Mouse (Mus musculus): Measurements from ENCODE around the gene Ppp1r14a. TPM values are rescaled to one million over a fixed set of nuclear protein-coding genes. Genes with fewer than 3 reads are reported as not detected.

The Ppp1r14a gene
- polyA plus RNA-seq, 1 experiment = 21.3 TPM

DNA sequence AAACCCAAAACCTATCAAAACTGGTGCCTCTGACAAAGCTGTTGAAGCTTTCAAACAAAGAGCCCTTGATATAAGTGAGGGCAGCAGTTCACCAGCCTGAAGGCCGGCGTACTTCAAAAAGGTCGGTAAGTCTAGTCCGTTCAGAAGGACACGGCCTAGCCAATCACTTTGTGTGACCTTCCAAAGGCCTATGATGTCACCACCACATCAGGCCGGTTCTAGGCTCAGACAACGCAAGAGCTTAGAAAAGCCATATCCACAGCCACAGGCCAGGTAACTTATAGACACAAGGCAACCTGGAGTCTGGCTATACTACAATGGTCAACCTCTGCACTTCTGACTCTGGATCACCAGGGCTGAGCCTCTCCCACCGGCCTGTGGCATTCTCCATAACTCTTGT lies 9.2 kb upstream of the Ppp1r14a start:
- no peak for DNase-seq (ENCODE audit: low read depth)

DNA sequence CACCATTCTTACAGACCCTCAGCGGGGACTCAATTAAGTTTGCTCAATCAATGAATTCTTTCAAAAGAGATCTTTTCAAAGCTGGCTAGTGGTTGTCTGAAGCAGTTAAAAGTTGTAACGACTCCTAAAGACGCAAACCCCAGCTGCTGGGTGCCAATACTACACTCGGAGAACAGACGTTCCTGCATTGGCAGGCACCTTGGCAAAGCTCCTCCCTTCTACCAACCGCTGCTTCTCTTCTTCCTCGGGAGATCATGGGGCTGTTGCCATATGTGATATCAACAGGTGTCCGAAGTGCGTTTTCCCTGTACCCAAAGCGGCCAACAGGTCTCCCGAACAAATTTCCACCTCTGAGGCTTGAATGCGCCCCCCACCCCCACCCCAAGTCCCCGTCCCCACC lies 8.3 kb upstream of the Ppp1r14a start:
- no peak for DNase-seq (ENCODE audit: low read depth)

DNA sequence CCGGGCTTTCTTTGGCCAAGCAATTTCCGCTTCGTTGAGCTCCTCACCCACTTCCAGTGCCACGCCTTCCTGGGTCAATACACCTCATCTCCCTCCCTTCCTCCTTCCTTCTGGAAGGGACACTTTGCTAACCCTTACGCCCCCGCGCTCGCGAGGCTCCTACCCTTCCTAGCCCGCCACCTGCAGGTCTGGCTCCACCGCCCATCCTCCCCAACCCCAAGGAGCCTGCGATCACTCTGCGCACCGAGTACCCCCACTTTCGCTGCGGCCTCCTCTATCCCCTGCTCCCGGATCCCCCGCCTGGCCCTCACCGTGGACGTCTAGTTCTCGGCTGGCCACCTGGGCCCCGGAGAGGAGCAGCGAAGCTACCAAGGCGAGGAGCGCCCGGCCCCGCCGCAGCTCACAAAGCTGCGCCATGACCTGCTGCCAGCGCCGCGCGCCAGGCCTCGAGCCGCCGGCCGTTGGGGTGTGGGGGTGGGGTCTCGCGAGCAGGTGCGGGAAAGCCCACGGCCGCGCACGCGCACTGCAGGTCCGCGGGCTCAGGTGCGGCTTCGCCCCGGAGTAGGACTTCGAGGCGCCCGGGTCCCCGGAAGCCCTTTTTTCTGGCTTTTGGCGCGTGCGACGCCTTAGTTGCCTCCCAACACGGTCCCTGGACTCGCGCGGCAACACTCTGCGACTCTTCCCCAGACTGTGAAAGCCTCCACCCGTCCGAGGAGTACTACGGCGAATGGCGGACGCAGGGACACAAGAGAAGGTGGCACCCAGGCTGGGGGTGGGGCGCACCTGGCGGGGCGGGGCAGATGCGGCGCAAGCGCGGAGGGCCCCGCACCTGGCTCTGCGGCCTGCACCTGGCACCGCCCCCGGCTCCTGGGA lies 7.7 kb upstream of the Ppp1r14a start, which contains the start of gene Spint2:
Gene Spint2, minus strand, starts transcription at position 712 of the 873 bp plus-strand sequence.
- no peak for DNase-seq (ENCODE audit: low read depth)

DNA sequence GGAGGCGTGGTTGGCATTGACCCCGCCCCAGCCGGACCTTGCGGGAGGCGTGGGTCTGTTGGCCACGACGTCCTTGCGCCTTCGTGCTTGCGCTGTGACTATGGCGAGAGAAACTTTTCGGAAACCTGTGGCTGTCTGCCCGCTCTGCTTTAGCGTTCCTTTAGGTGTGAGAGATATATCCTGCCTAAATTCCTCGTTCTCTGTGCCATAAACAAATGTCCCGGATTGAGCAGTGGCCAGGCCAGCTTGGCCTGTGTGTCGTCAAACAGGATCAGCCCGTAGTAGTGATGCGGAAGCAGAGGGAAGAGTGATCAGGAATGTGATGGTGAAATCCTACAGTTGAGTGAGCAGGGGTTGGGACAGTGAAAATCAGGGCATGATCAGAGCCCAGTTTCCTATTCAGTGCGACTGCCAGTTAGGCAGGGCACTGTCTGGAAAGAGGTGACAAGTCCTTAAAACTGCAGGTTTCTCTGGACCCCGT lies 7.0 kb upstream of the Ppp1r14a start:
- no peak for DNase-seq (ENCODE audit: low read depth)

DNA sequence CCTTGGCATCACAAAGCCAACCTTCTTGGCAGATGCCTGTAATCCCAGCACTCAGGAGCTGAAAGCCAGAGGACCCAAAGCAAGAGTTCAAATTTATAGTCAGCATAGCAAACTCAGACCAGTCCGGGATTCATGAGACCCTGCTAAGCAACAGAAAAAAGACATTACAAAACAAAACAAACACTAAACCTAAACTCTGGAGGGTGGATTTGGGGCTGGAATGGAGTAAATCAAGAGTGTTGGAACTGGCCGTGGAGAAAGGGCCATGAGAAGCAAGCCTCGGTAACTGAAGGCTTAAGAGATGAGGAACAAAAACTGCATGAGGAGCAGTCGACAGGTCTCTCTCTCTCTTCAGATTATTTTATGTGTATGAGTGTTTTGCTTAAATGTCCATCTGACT lies 5.2 kb upstream of the Ppp1r14a start:
- DNase-seq (ENCODE audit: low read depth) = no peak

DNA sequence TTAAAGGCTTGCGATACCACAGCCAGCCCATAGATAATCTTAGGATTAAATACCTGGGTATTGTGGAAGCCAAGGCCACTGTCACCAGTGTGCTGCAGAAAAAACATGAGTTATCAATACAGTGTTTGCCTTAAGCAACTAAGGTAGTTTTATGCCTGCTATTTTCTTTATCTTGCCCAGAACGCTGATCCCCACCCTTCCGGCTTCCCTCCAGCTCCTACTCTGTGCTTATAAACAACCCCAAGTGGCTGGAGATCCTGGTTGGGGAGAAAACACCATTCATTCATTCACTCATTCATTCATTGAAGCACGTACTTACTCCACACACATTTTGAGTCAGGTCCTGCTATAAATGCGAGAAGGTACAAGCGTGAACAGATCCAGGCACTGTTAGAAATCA lies 4.6 kb upstream of the Ppp1r14a start:
- no peak for DNase-seq (ENCODE audit: low read depth)

DNA sequence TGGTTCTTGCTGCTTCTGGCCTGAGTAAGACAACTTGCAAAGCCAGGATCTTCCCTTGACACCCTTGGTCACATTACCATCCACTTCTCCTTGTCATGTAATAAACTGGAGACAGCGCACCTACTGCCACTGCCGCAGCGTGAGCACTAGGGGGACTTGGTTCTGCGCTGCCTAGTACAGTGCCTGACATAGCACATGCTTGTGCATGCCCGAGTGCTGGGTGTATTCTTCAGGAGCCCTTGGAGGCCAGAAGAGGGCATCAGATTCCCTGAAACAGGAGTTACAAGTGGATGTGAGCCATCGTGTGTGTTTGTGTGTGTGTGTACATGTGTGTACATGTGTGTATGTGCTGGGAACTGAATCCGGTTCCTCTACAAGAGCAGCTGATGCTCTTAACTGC lies 1.6 kb upstream of the Ppp1r14a start:
- no peak for DNase-seq (ENCODE audit: low read depth)

DNA sequence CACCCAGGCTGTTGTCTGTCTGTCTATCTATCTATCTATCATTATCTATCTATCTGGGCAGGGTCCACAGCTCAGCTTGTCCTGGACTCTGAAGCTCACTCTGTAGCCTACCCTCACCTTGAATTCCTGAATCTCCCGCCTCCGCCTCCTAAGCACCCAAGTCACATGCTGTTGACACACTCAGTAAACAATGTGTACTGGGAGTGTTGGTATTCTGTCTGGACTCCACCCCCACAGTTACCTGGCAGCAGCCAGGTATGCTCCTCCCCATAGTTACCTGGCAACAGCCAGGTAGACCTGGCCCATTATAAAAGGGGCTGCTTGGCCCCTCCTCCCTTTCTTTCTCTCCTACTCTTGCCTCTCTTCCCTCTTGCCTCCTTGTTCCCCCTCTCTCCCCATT lies 1.0 kb upstream of the Ppp1r14a start:
- DNase-seq (ENCODE audit: low read depth) = no peak

DNA sequence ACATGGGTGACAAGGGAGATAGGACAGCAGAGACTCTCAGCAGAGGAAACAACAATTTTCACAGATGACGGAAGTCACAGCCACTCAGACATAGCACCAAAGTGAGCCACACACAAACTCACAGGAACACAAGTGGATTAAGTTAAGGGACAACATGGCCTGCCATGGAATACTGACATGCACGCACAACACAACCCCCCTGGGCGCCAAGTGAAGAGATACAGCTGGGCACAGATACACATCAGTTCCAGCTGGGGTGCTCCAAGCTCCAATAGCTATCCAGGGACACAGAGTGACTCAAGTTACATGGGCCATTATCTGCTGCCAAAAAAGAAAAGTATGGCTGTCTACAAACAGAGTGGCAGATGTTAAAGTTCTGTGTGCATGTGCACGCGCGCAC lies 748 bp downstream of the Ppp1r14a start:
- DNase-seq (ENCODE audit: low read depth) = no peak

DNA sequence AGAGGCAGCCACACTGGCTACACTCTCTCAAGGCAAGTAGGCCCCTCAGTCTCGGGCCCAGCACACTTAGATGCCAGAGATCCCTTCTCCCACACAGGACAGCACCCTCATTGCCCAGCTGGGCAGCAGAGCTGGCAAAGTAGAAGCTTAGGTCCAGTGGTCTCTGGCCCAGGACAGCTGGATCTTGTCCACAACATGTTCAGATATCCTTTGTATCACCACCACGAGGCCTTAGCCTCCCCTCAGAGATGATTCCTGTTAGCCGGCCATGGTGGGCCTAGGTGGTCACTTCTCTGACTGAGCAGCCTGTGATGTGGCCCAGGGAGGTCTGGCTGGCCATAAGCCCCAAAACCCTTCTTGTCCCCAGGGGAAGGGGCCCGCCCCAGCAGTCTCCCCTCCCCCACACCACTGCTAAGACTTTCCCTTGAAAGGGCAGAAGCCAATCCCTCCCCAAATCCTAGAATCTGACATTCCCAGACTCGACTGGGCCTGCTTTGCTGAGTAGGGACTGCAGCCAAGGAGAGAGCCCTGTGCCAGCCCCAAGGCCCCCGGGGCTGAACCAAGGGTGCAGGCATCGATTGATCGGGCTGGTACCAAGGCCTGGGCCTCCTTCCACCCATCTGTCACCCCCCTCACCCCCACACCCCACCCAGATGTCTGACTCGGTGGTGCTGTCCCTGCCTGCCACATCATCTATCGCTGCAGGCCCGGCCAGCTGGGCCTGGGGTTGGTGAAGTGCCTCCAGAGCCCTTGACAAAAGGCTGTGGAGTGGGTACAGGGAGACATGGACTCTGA lies 1.8 kb downstream of the Ppp1r14a start:
- no peak for DNase-seq (ENCODE audit: low read depth)

DNA sequence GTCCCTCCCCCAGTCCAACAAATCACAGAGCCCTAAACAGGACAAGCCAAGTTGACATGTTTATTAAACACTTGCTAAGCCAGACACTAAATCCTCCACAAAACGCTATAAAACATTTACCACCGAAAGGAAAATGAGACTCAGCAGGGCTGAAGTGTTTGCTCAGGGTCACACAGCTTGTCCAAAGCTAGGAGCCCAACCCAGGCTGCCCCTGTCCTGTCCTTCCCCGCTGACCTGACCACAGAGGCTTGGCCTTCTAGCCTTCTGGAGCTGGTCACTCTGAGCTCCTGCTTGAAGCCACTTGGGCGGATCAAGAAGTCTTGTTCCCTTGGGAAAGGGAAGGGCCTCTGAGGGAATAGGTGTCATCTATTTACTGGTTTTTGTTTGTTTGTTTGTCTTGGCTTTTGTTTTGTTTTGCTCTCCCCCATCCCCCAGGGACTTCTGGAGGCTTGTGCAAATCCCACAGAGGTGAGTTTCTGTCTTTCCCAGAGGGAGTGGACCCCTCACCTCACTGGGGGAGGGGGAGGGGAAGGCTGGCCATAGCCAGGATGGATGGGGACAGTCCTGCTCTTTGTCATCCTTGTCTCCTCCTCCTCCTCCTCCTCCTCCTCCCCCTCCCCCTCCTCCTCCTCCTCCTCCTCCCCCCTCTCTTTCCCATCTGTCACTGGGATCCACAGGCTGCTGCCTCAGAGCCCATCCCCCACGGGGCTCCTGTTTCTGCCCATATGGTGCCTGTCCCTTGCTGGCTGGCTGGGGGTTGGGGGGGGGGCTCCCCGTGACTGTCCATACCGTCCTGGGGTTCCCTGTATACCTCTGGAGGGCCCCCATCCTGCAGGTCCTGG lies 2.7 kb downstream of the Ppp1r14a start:
- DNase-seq (ENCODE audit: low read depth) = no peak

DNA sequence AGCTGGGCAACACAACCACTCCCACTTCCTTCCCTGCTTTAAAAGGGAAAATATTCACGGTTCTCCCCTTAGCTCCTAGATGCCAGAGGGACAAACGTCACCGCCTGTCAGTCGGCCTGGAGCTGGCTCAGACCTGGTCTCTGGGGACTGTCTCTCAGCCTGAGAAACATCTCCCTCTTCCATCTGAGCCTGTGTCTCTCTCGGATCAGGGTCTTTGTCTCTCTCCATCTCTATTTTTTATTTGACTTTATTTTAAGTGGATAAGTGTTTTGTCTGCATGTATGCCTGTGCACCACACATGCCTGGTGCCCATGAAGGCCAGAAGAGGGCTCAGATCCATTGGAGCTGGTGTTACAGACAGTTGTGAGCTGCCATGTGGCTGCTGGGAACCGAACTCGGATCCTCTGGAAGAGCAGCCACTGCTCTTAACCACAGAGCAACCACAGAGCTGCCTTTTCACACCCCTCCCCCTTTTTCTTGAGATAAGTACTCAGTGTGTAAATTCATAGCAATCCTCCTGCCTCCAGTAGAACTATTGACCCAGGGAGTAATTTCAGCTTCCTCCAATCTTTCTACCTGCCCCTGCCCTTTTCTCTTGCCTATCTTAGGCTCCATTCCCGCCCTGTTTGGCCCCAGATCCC lies 3.5 kb downstream of the Ppp1r14a start:
- no peak for DNase-seq (ENCODE audit: low read depth)

DNA sequence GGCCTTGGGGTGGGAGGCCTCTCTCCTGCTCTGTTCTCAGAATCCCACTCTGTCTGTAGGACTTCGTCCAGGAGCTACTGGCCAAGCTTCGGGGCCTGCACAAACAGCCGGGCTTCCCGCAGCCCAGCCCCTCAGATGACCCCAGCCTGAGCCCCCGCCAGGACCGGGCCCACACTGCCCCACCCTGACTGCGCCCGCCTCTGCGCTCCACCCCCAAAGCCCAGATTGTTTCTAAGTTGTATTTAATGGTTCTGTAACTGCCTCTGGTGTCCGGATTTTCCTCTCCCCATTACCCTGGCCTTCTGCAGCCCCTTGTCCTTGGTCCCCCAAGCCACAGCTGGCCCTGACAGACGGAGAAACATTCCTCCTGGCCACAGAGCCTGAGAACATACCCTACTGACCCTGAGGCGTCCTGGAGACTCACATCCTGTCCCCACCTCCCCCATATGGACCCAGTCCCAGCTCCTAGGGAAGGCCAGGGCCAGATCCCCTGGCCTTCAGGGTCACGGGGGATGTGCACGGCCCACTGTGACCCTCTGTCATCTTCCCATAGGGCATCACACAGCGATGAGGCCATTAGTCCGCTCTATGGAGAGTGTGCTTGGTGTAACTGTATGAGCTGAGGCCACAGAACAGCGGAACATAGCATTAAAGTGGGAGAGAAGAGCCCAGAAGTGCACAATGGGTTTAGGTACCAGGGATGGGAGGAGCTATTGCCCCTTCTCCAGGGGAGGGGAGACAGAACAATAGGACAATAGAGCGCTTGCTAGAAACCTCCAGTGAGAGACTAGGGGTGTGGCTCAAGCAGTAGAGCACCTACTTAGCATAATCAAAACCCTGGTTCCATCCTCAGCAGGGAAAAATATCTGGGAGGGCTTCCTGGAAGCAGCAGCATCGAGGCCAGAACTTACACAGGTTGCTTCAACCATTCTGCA lies 4.3 kb downstream of the Ppp1r14a start:
- no peak for DNase-seq (ENCODE audit: low read depth)

DNA sequence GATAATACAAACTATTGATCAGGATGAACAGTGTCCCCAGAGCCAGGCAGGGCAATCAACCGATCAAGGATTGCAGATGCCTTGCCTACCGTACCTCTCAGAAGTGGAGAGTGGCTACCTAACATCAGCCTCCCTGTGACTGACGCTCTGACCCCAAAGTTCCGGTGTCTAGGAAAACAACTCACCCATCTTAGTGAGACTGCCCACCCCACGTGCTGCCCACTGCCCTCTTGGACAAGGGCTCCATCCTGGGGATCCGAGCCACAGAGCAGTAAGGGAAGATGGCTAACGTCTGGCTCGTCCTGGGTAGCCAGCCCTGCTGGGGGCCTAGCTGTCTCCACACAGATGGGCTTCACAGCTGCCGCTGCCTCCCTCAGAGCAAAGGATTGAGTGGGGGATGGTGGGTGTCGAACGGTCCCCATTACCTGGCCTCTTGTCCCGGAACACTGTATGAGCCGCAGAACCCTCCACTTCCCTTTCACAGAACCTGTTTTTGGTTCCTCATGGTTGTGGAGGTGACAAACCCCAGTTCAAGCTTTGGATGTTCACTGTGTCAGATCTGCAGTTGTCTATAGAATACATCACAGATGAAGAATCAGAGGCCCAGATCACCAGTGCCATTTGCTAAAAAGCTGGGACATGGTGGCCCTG lies 5.1 kb downstream of the Ppp1r14a start:
- no peak for DNase-seq (ENCODE audit: low read depth)

DNA sequence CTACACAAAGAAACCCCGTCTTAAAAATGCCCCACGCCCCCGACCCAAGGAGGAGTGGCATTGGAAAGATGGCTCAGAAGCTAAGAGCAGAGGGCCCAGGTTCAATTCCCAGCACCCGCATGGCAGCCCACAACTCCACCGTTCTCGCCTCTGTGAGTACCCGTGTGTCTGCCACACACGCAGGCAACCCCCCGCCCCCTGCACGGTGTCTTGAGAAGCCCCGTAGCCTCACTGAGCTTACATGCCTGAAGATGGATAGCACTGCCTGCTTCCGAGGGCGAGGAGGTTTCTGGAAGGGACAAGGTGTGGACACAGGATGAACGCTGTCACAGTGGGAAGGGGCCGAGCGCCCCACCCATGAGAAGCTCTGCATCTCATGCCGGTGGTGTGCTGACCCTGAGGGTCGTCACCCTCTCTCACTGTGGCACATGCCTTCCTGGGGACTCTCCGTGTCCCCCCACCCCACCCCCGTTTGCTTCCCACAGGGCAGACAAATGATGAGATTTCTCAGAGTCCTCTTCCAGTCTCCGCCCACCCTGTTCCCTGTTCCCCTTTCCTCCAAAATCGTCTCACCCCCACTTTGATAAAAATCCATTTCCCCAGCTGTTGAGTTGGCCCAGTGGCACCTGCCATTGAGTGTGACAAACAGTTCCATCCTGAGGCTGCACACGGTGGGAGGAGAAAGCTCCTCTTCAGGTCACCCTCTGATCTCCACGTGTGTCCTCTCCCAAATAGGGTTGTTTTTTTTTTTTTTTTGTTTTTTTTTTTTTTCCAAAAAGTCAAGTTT lies 6.9 kb downstream of the Ppp1r14a start:
- DNase-seq (ENCODE audit: low read depth) = no peak

DNA sequence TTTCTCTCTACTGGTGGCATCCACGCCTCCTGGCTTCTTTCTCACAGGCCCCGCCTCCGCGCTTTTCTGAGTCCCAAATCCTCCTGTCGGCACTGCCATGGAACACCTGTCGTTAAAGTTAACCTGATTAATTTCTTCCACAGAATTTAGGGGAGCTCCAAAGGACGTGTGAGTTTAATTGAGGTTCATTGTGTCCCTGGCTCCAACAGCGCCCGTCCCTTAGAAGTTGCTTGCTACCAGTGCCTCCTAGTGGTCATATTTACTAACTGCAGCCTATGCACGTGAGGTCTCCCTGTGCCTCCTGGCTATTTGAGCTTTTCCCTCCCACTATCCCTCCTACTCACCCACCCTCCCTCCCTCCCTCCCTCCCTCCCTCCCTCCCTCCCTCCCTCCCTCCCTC lies 7.9 kb downstream of the Ppp1r14a start:
- no peak for DNase-seq (ENCODE audit: low read depth)

DNA sequence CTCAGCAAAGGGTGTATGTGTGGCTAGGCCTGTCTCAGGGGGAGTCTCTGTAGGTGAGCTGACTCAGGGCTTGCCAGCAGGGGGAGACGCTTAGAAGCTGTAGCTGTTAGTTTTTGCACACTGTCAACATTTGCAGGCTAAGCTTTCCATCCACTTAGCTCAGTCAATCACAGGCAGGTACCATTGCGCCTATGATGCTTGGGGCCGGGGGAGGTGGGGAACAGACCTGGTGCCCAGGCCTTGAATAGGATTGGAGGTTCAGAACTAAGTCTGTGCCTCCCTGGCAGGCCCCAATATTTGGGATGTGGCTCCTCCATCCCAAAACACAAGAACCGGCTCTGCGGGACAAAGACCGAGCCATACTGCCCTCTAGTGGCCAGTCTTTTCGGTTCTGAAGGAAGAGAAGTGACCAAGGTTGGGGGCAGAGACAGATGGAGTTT lies 12.0 kb downstream of the Ppp1r14a start:
- no peak for DNase-seq (ENCODE audit: low read depth)

DNA sequence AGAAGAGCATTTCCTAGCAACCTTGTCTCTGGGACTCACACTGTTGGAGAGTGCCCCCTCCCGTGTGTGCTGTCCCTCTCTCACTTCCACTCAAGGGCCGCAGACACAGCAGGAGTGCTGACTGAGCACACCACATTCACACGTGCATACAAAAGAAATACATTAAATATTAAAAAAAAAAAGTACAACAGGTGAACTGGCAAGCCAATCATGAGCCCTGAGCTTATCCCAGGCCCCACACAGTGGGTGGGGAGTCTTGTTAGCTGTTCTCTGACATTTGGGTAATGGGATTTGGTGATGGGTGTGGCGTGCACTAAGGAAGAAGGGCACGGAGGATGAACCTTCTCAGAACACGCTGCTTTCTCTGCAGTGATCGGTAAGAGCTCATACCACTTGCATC lies 13.5 kb downstream of the Ppp1r14a start:
- no peak for DNase-seq (ENCODE audit: low read depth)

All from gonadal fat pad, adult 2 months (tissue).